Mouse (Mus musculus): ENCODE measurements around the gene Ccnjl. TPM values are rescaled to one million over a fixed set of nuclear protein-coding genes. Genes with fewer than 3 reads are reported as not detected.

Ccnjl gene
- total RNA-seq, 1 experiment from 2014 or later = 2.5 TPM

DNA sequence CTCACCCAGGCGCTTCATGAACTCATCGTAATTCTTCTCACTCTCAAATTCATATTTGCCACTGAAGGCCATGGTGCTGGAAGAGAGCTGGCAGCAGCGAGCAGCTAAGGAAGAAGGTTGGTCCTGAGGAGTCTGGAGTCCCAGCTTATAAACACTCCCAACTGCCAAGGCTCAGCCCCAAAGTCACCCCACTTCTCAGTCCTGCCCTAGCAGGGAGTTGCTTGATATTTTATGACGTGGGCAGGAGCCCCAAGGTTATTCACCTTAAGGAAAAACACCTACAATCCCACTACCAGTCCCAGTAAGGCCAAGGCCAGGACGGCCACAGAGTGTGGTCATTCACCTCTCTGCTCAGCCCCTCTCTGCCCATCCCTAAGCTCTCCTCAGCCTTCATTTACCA is 72.9 kb downstream of the Ccnjl start, which contains the start of gene Fabp6:
Gene Fabp6, minus strand, starts transcription at position 101 of the 400 bp plus-strand sequence.
- ATAC-seq (replicated peaks in 1 of 2; ENCODE audit: insufficient read depth in 1 of 2, low FRiP score in 2 of 2, low TSS enrichment in 1 of 2, low read depth in 1 of 2, poor library complexity in 2 of 2, severe bottlenecking in 2 of 2) = no peak

DNA sequence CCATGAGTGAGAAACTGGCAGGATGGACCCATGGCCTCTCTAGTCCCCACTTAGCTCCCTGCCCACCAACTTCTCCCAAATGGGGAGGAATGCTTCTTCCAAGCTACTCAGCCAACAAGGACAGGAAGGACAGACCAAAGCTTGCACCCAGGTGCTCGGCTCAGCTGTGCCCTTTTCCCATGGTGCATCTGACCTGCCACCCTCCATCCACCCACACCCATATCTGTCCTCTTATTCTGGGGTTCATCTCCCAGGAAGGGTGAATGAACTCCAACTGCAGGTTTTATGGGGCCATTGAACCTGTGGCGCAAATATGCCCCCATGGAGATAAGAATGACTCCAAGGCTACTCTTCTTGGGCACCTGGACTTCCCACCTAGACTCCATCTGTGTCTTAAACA is 75.6 kb downstream of the Ccnjl start:
- no peak for ATAC-seq (replicated peaks in 1 of 2; ENCODE audit: insufficient read depth in 1 of 2, low FRiP score in 2 of 2, low TSS enrichment in 1 of 2, low read depth in 1 of 2, poor library complexity in 2 of 2, severe bottlenecking in 2 of 2)

DNA sequence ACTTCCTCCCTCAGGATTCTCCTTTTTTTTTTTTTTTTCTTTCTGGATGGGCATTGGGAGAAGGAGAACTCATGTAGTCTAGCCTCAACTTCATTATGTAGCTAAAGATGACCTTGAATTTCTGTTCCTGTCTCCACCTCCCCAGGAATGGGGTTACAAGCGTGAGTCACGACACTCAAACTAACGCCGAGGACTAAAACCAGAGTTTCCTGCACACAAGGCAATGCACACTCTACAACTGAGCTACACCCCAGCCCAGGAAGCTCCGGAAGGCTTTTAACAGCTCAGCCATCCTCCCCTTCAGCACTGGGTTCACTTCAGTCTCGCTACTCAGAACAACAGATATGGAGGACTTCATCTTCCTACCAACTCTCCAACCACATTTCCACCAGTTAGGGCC is 76.3 kb downstream of the Ccnjl start:
- ATAC-seq (replicated peaks in 1 of 2; ENCODE audit: insufficient read depth in 1 of 2, low FRiP score in 2 of 2, low TSS enrichment in 1 of 2, low read depth in 1 of 2, poor library complexity in 2 of 2, severe bottlenecking in 2 of 2) = no peak

DNA sequence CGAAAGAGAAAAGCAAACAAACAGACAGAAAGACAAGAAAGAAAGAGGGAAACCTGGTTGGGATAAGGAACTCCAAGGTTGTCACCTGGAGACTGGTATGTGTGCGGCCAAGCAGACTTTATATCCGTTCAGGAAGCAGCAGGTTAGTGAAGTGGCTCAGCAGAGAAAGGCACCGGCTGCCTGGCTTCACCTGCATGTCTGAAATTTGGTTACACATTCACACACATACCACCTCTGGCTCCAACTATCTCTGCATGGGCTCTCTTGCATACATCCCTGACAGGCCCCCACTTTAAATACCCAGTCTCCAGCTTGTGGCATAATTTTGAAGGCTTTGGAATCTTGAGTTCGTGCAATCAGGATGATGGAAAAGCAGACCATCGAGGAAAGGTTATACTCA is 77.3 kb downstream of the Ccnjl start:
- no peak for ATAC-seq (replicated peaks in 1 of 2; ENCODE audit: insufficient read depth in 1 of 2, low FRiP score in 2 of 2, low TSS enrichment in 1 of 2, low read depth in 1 of 2, poor library complexity in 2 of 2, severe bottlenecking in 2 of 2)

DNA sequence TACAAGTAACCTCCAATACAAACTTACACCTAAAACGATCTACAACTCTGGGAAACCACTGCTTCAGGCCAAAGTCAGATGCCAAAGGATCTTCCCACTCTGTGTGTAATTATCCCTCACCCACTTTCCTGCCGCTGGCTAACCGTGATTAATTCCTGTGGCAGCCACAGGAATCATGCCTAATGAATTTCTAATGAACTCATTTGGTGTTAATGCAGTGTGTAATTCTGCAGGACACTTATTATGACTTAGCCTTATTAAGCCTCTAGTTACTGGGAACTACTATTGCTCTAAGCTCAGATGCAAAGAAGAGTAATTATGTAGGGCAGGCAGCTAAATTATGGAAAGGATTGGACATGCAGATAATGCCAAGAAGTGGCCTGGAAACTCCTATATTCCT is 79.9 kb downstream of the Ccnjl start:
- ATAC-seq (replicated peaks in 1 of 2; ENCODE audit: insufficient read depth in 1 of 2, low FRiP score in 2 of 2, low TSS enrichment in 1 of 2, low read depth in 1 of 2, poor library complexity in 2 of 2, severe bottlenecking in 2 of 2) = no peak

DNA sequence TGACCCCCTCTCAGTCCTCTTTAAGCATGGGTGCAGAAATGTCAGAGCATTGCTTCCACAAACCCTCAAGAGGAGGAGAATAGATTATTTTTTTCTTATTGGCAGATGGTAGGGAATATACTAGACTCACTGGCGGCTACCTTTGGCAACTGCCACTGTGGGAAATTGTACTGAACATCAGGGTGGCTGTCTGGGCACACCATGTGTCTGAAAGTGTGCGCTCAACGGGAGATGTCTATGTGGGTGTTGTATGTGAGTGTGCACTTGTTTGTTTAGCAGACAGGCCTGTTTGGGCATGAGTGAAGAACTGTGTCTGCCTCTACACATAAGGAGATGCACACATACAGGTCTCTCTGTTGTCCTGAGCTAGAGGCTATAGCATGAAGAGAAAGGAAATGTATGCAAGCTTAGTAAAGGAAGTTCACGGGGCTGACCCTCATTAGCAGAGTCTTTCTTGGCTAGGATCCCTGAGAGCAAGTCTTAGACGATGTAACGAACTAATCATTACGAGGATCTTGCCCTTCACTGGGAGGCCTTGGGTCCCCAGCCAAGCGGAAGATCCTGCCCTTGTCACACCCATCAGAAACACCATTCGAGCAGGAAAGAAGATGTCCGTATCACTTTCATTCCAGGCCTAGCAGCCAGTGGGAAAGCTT is 81.5 kb downstream of the Ccnjl start:
- no peak for ATAC-seq (replicated peaks in 1 of 2; ENCODE audit: insufficient read depth in 1 of 2, low FRiP score in 2 of 2, low TSS enrichment in 1 of 2, low read depth in 1 of 2, poor library complexity in 2 of 2, severe bottlenecking in 2 of 2)

GRCm38 (mm10) chr11:43610662-43611033 is 82.1 kb downstream of the Ccnjl start:
- ATAC-seq (replicated peaks in 1 of 2; ENCODE audit: insufficient read depth in 1 of 2, low FRiP score in 2 of 2, low TSS enrichment in 1 of 2, low read depth in 1 of 2, poor library complexity in 2 of 2, severe bottlenecking in 2 of 2) = no peak

DNA sequence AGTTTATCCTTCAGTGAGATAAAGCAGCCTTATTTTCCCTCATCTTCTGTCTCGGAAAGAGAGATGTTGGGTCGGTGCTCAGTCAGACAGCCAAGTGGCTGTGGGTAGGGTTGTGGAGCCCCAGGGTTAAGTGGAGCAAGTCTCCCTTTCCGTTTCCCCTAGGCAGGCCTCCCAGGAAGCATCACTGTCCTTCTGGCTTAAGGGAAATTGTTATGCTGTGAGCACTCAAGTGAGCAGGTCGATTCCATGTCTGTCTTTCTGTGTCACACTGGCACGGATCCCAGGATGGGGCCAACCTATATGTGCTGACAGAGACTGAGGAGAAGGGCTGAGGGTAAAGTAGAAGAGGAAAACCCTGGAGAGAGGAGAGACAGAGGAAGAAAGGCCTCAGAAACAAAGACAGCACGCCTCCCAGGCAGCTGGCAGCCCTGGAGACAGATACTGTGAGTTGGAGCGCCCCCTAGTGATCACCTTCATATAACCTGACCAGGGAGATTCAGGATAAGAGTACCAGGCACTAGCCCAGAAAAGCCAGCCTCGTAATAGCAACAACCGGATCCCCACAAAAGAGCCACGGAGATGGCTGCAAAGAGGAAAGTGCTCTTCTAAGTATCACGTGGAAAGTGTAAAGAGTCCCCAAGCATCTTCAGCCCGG is 84.4 kb downstream of the Ccnjl start:
- peak; percentile 85 to 91 for ATAC-seq (replicated peaks in 1 of 2; ENCODE audit: insufficient read depth in 1 of 2, low FRiP score in 2 of 2, low TSS enrichment in 1 of 2, low read depth in 1 of 2, poor library complexity in 2 of 2, severe bottlenecking in 2 of 2)

DNA sequence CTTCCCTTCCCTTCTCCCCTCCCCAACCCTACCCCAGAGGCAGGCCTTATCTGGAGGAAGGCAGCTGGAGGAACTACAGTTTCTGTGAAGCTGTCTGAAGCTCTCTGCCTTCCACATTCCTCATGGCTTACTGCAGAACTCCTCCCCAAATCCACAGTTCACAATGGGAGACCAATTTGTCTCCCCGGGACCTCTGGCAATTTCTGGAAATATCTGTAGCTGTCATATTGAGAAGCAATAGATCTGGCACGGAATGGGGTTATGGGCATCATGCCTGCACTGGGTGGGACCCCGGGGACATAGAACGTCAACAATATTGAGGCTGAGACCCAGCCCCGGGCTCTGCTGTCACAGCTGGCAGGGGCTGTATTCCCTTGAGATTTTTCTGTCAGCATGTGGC is 89.3 kb downstream of the Ccnjl start:
- ATAC-seq (replicated peaks in 1 of 2; ENCODE audit: insufficient read depth in 1 of 2, low FRiP score in 2 of 2, low TSS enrichment in 1 of 2, low read depth in 1 of 2, poor library complexity in 2 of 2, severe bottlenecking in 2 of 2) = no peak

- no peak for ATAC-seq (replicated peaks in 1 of 2; ENCODE audit: insufficient read depth in 1 of 2, low FRiP score in 2 of 2, low TSS enrichment in 1 of 2, low read depth in 1 of 2, poor library complexity in 2 of 2, severe bottlenecking in 2 of 2)
Measured at GRCm38 (mm10) chr11:43618403-43618802, 89.8 kb downstream of the Ccnjl start.

- ATAC-seq (replicated peaks in 1 of 2; ENCODE audit: insufficient read depth in 1 of 2, low FRiP score in 2 of 2, low TSS enrichment in 1 of 2, low read depth in 1 of 2, poor library complexity in 2 of 2, severe bottlenecking in 2 of 2) = no peak
Measured at GRCm38 (mm10) chr11:43621769-43622168, 93.2 kb downstream of the Ccnjl start.

GRCm38 (mm10) chr11:43624341-43624740 is 95.8 kb downstream of the Ccnjl start:
- ATAC-seq (replicated peaks in 1 of 2; ENCODE audit: insufficient read depth in 1 of 2, low FRiP score in 2 of 2, low TSS enrichment in 1 of 2, low read depth in 1 of 2, poor library complexity in 2 of 2, severe bottlenecking in 2 of 2) = no peak

DNA sequence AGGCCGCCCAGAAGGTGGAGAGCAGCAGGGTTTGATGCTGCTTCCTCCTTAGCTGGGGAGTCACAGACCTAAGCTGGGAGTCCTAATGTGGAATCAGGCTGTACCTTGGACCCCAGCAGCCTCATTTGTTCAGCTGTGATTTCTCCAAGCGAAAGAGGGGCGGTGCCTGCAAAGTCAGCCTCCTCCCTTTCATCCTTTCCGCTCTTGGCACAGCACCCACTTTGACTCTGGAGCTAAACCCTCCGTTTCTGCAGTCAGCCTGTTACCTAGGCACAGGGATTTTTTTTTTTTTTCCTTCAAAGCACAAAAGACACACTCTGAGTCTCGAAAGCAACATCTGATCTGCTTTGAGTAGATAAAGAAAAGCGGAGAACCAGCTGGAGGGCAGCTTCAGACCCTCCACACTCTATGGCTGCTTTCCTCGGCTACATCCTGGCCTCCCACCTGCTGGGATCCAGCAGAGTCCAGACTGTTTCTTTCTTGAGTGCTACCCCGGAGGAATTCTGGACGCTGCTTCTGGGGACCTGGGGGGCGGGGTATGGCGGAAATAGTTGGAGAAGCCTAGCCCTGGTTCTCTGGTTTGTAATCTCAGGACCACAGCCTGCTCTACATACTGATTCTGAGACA is 97.8 kb downstream of the Ccnjl start:
- 0 out of 4 replicates have a peak, but pooled peaks of 1 of the 2 experiments have one; percentile 17 for ATAC-seq (replicated peaks in 1 of 2; ENCODE audit: insufficient read depth in 1 of 2, low FRiP score in 2 of 2, low TSS enrichment in 1 of 2, low read depth in 1 of 2, poor library complexity in 2 of 2, severe bottlenecking in 2 of 2)

GRCm38 (mm10) chr11:43626927-43627645 is 98.5 kb downstream of the Ccnjl start:
- ATAC-seq (replicated peaks in 1 of 2; ENCODE audit: insufficient read depth in 1 of 2, low FRiP score in 2 of 2, low TSS enrichment in 1 of 2, low read depth in 1 of 2, poor library complexity in 2 of 2, severe bottlenecking in 2 of 2) = no peak

- ATAC-seq (replicated peaks in 1 of 2; ENCODE audit: insufficient read depth in 1 of 2, low FRiP score in 2 of 2, low TSS enrichment in 1 of 2, low read depth in 1 of 2, poor library complexity in 2 of 2, severe bottlenecking in 2 of 2) = no peak
Measured at GRCm38 (mm10) chr11:43631645-43632044, 103.1 kb downstream of the Ccnjl start.

DNA sequence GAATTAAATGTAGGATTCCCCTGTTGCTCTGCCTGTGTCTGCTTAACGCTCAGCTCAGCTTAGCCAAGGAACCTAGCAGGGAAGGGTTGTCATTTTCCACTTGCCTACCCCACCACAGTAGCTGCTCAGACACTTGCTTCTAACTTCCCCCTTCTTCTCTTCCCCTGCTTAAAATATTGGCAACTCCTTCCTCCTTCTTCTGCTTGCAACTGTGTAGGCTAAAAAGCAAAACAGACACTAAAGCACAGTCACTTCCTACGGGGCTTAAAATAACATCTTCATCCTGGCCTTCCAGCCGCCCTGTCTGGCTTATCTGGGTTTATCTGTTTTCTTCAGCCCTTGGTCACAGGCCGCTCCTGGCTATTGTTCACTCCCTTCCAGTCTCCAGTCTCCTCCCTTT is 104.0 kb downstream of the Ccnjl start:
- peak; percentile 83 for ATAC-seq (replicated peaks in 1 of 2; ENCODE audit: insufficient read depth in 1 of 2, low FRiP score in 2 of 2, low TSS enrichment in 1 of 2, low read depth in 1 of 2, poor library complexity in 2 of 2, severe bottlenecking in 2 of 2)

DNA sequence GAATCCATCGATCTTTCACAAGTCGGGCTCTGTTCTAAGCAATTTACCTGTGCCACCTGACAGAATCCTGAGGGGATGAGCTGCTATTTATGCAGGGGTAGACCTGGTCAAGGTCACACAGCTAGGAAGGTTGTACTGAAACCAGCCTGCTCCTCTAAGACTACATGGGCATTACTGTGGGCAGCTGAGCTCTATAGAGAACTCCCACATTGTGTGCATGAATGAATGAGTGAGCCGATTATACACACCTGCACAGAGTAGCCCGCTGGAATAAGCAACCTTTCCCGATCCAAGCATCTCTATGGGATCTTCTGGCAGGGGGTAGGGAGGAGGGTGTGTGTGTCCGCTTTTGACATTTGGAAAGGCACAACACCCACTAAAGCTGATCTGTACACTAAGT is 104.6 kb downstream of the Ccnjl start:
- no peak for ATAC-seq (replicated peaks in 1 of 2; ENCODE audit: insufficient read depth in 1 of 2, low FRiP score in 2 of 2, low TSS enrichment in 1 of 2, low read depth in 1 of 2, poor library complexity in 2 of 2, severe bottlenecking in 2 of 2)

Data from hematopoietic stem cell, adult 5-6 weeks (primary cell).